Mouse (Mus musculus) hindlimb bud, embryonic 11.5 days (tissue): ENCODE data around the gene Aadacl3.
A peak's percentile ranks its signal among the peaks of the same experiment; 100 is the strongest.

Experiments
- DNase-seq: peaks from one replicate; pipeline ENCODE4 v3.0.0-alpha.2; 2012; ENCODE audit warnings: low read depth, low spot score; ENCODE audit errors: extremely low spot score

Gene Aadacl3

GRCm38 (mm10) chr4:144463656-144464055, at the start of gene Aadacl3:
Gene Aadacl3 (minus strand): TSS chr4:144463756.
- DNase-seq = no peak

DNA sequence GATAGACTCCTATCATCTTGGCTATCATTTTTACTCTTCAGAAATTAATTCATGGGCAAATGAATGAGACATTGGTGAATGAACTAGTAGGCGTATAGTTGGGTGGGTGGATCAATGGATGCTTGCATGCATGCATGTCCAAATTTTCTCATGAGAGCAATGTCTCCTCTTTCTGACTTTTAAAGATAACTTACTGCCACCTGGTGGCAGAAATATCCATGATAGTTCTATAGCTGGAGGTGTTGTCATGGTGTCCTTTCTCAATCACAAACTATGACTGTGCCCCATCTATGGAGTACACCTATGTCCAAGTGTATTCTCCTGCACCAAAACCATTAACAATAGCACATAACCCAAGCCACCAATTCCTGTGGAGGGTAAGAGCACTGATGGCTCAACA, 43.0 kb upstream of the Aadacl3 start:
- no peak for DNase-seq

- DNase-seq = no peak
These were observed 29.8 kb upstream of the Aadacl3 start for GRCm38 (mm10) chr4:144493331-144493730.

- no peak for DNase-seq
These were observed 4.5 kb upstream of the Aadacl3 start for GRCm38 (mm10) chr4:144468091-144468490.

GRCm38 (mm10) chr4:144465206-144465605, 1.6 kb upstream of the Aadacl3 start:
- DNase-seq = no peak

DNA sequence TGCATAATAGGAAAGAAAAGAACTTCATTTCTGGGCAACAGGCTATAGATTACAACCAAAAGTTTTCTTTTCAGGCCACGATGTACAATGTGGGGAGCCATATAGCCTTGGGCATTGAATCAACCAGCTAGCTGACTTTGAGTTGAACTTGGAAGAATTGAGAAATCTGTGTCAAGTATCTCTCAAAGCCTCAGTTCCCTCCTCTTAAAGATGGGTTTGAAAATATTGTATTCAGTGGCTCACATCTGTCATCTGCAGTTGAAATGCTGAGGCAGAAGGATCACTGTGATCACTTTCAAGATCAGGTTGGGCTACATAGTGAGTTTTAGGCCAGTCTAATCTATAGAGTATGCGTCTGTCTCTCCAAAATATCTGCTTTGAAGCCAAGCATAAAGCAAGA, 10.3 kb downstream of the Aadacl3 start, which contains the start of gene Gm9944:
Gm9944 (minus strand) TSS at position 101 of the 400 bp plus-strand sequence.
- DNase-seq = no peak

- no peak for DNase-seq
These were observed 15.0 kb downstream of the Aadacl3 start for GRCm38 (mm10) chr4:144448546-144448945.

- no peak for DNase-seq
These were observed 22.0 kb downstream of the Aadacl3 start for GRCm38 (mm10) chr4:144441582-144441981.

- DNase-seq = no peak
These were observed 22.5 kb downstream of the Aadacl3 start for GRCm38 (mm10) chr4:144441095-144441494.

- DNase-seq = no peak
These were observed 24.9 kb downstream of the Aadacl3 start, which contains the start of gene 1700012P22Rik for GRCm38 (mm10) chr4:144438672-144439071. Gene 1700012P22Rik (minus strand): TSS chr4:144438772.

- no peak for DNase-seq
These were observed 30.3 kb downstream of the Aadacl3 start for GRCm38 (mm10) chr4:144433216-144433615.

DNA sequence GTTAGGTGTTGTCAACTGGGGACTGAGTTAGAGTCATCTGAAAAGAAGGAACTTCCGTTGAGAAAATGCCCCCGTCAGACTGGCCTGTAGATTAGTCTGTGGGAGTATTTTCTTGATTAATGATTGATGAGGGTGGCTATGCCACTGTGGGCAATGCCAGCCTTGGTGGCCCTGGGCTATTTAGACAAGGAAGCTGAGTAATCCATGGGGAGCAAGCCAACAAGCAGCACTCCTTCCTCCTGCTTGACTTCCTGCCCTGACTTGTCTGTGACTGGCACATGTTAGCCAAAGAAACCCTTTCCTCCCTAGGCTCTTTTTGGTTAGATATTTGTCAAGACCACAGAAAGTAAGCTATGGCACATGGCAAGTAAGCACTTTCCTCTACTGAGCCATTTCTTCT, 32.8 kb downstream of the Aadacl3 start:
- DNase-seq = no peak

- DNase-seq = peak; percentile 28
These were observed 34.7 kb downstream of the Aadacl3 start for GRCm38 (mm10) chr4:144428868-144429267.

DNA sequence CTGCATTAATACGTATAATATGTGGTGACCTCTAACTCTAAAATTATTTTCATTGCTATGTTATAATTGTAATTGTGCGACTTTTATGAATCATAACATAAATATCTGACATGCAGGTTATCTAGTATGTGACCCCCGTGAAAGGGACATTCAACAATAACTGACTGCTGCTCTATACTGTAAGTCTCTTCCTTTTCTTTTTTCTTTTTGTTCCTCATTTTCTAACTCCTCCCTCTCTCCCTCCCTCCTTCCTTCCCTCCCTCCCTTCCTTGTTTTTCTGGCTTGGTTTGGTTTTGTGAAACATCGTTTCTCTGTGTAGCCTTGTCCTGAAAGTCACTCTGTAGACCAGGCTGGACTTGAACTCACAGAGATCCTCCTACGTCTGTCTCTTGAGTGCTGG, 39.0 kb downstream of the Aadacl3 start:
- no peak for DNase-seq

- no peak for DNase-seq
These were observed 42.9 kb downstream of the Aadacl3 start for GRCm38 (mm10) chr4:144420644-144421043.

DNA sequence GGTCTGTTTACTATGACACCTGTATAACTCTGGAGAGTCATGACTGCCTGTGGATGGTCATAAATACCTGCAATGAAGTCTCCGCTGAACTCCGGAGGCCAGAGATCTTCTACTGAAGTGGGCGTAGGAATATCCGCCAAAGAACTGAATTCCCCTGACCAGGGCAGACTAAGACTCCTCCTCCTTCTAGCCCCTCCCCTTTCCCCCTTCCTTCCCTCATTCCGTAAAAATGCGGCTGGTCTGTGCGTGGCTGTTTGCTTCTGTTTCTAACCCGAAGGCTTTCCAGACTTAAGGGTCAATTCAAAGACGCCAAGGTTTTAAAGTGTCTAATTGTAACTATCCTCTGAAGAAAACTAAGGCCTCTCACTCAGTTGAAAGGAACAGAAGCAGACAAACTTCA, 55.3 kb downstream of the Aadacl3 start, which contains the start of gene Pramef12:
Pramef12 (minus strand) TSS at position 175 of the 400 bp plus-strand sequence.
- DNase-seq = no peak

- DNase-seq = no peak
These were observed 57.3 kb downstream of the Aadacl3 start for GRCm38 (mm10) chr4:144406261-144406660.

GRCm38 (mm10) chr4:144404456-144405086, 59.0 kb downstream of the Aadacl3 start:
- DNase-seq = peak; percentile 37
